Comparison of ENCODE assay signal across 8 mouse cellular contexts in the genomic region with DNA sequence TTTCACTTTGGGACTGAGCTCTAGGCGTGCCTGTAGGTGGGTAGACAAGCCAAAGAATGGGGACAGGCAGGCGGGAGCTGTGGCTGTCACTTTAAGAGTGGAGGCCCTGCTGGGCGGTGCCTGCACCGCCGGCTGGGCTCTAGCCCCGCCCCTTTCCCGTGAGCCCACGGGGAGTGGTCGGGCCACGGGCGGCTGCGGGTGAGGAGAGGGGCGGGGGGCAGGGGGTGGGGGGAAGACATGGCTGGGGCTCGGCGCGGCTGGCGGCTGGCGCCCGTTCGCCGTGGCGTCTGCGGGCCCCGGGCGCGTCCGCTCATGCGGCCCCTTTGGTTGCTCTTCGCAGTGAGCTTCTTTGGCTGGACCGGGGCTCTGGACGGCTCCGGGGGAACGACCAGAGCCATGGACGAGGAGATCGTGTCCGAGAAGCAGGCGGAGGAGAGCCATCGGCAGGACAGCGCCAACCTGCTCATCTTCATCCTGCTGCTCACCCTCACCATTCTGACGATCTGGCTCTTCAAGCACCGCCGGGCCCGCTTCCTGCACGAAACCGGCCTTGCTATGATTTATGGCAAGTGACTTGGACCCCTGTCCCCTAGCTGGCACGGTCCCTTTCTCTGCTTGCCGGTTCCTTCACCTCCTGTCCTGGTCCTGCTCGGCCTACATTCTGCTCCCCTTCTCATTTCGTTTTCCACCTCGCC. TPM values are rescaled to one million over a fixed set of nuclear protein-coding genes. Genes with fewer than 3 reads are reported as not detected.
A peak's percentile ranks its signal among the peaks of the same experiment; 100 is the strongest.
DNase-seq lines count a peak whose midpoint lies in the region; ATAC-seq and TF ChIP-seq lines count a peak whose summit lies in the region.

A gene (plus strand): TSS at position 135 of the 695 bp plus-strand sequence.

- ATAC-seq in hindbrain, embryonic 14.5 days (ENCODE audit: low FRiP score) = peak; percentile 96
- ATAC-seq in megakaryocyte, adult 5-6 weeks (ENCODE audit: poor library complexity, severe bottlenecking) = peak; percentile 99

- no peak; the same call in 1 of the 2 replicates for TF ChIP-seq CTCF in left cerebral cortex, adult 2 months (IDR thresholded peaks at IDR 0.05)

- peak within 1 kb of the TSS; percentile 69 for H3K4me3 ChIP-seq in hindbrain, embryonic 14.5 days (replicated peaks; ENCODE audit: low read length)
- H3K4me3 ChIP-seq in left cerebral cortex, adult 2 months = peak within 1 kb of the TSS; percentile 63

- no peaks in the 10 kb centered on the region for H3K36me3 ChIP-seq in hindbrain, embryonic 14.5 days (replicated peaks; ENCODE audit: control insufficient read depth, insufficient read depth)

- H3K4me2 ChIP-seq in hindbrain, embryonic 14.5 days (replicated peaks) = peak within 1 kb of the TSS; percentile 54

- intact Hi-C loops in left cerebral cortex, adult 2 months (cut with DNase I) = loop anchor here (10.0 kb wide), 1 partner anchor 55 kb away; no protein-coding TSS in a partner anchor

- peak within 1 kb of the TSS; percentile 88 for H3K27ac ChIP-seq in hindbrain, embryonic 14.5 days
- H3K27ac ChIP-seq in left cerebral cortex, adult 2 months = peak within 1 kb of the TSS; percentile 68

- H3K9me3 ChIP-seq in hindbrain, embryonic 14.5 days (ENCODE audit: control insufficient read depth, low read length) = no peaks in the 10 kb centered on the region

- peaks cover 8% of the 10 kb centered on the region; the same call in 1 of the 2 replicates for H3K4me1 ChIP-seq in hindbrain, embryonic 14.5 days (replicated peaks; ENCODE audit: control insufficient read depth, insufficient read depth, low read length)

- H3K27me3 ChIP-seq in hindbrain, embryonic 14.5 days (ENCODE audit: control insufficient read depth, insufficient read depth, low read length) = no peaks in the 10 kb centered on the region

- peak; percentile 91 for DNase-seq in ZHBTc4 (ENCODE audit: low read depth, low spot score)
- DNase-seq in cerebellum, postnatal 36 days = peak; percentile 66 to 80
- DNase-seq in frontal cortex, postnatal 36 days (ENCODE audit: low spot score in 2 of 2) = peak; percentile 42 to 57
- DNase-seq in hindbrain, embryonic 14.5 days (ENCODE audit: low spot score) = peak; percentile 77
- DNase-seq in left cerebral cortex, adult 2 months (ENCODE audit: extremely low spot score in 1 of 2, low spot score in 2 of 2) = peak; percentile 67 to 71
- DNase-seq in right cerebral cortex, adult 2 months (ENCODE audit: low spot score in 2 of 2) = peak; percentile 33 to 65
- peak; percentile 47 for DNase-seq in urinary bladder, postnatal 25 days (ENCODE audit: low spot score)

- H3K9ac ChIP-seq in hindbrain, embryonic 14.5 days = peak within 1 kb of the TSS; percentile 75

- WGBS in hindbrain, embryonic 14.5 days = 8% methylated on average over 30 of the region's 50 CpGs

RNA-seq across cellular contexts. Expression of the gene that starts here (rescaled TPM):
- polyA plus RNA-seq in hindbrain, embryonic 14.5 days (2014; fragmentation: Nextera tagmentation; extraction: Ambion mirVana) = 53.3 and 69.0 TPM in 2 replicates
- total RNA-seq in left cerebral cortex, adult 2 months (2021) = 100 to 1,000 TPM; 103 to 117 TPM
- total RNA-seq in megakaryocyte, adult 5-6 weeks (2015) = 12.5 and 20.3 TPM in 2 replicates
- 12.6 and 20.2 TPM in 2 replicates for total RNA-seq in megakaryocyte, adult 5-6 weeks (2017)

Comparison
In these comparisons a context has a peak if more than half of its experiments do, and no peak if none do; other contexts are left out.
1. Peak in every context shown above with its lines: DNase-seq, ATAC-seq, H3K4me3 ChIP-seq and H3K27ac ChIP-seq.
2. RNA of the gene that starts here (total RNA-seq): 103 to 117 TPM in left cerebral cortex, adult 2 months; 12.5 to 20.3 TPM in megakaryocyte, adult 5-6 weeks; every median in the first group is over 4 times any median in the second.